Mouse (Mus musculus) brown adipose tissue, adult 24 weeks (tissue): ENCODE results near the gene Klc2. TPM values are rescaled to one million over a fixed set of nuclear protein-coding genes. Genes with fewer than 3 reads are reported as not detected.

Experiments used
- H3K27ac ChIP-seq: fragments of 200-500 bp; replicated peaks from 2 replicates; pipeline ENCODE4 v1.5.1; 2012; ENCODE audit warnings: low read depth, mild to moderate bottlenecking, low read length
- H3K4me1 ChIP-seq: fragments of 200-500 bp; 2 replicates; pipeline ENCODE4 v1.6.1; 2012; ENCODE audit warnings: low read length, mixed read lengths; ENCODE audit not compliant: control insufficient read depth, insufficient read depth, insufficient read length
- H3K4me3 ChIP-seq: fragments of 200-500 bp; 2 replicates; pipeline ENCODE4 v1.5.1; 2012; ENCODE audit warnings: low read depth, mild to moderate bottlenecking, low read length, moderate library complexity; ENCODE audit not compliant: insufficient read depth
- polyA plus RNA-seq: library from polyadenylated mRNA; stranded (reverse); fragments of >200 nt; gene quantifications from 2 replicates; pipeline ENCODE4 v1.2.4, GENCODE M21; 2012; ENCODE audit not compliant: missing spikeins, insufficient read depth, insufficient read length

The Klc2 gene
- polyA plus RNA-seq, 1 experiment: 20.3 TPM

GRCm38 (mm10) chr19:5057876-5058775, 60.2 kb downstream of the Klc2 start:
- H3K27ac ChIP-seq: 0 out of 2 replicates have a peak overlapping the region, but pooled peaks have one; percentile 2
- H3K4me3 ChIP-seq: no peak overlapping the region
- H3K4me1 ChIP-seq: no peaks in the 10 kb centered on the region

Other genes with a start within 250 kb of the Klc2 start
- 27.2 and 56.0 TPM in 2 replicates for gene Actn3, start 240.7 kb downstream of the Klc2 start, polyA plus RNA-seq
- 5.0 and 7.2 TPM in 2 replicates for gene Zdhhc24, start 239.9 kb downstream of the Klc2 start, polyA plus RNA-seq
- gene Bbs1, start 211.9 kb downstream of the Klc2 start, polyA plus RNA-seq: 1.7 and 2.6 TPM in 2 replicates
- gene Dpp3, start 190.3 kb downstream of the Klc2 start, polyA plus RNA-seq: 12.9 and 16.9 TPM in 2 replicates
- gene Peli3, start 175.4 kb downstream of the Klc2 start, polyA plus RNA-seq: 1.4 and 3.8 TPM in 2 replicates
- 167 and 174 TPM in 2 replicates for gene Mrpl11, start 156.4 kb downstream of the Klc2 start, polyA plus RNA-seq
- not detected in 2 replicates for gene Npas4, start 128.2 kb downstream of the Klc2 start, polyA plus RNA-seq
- gene Slc29a2, start 94.7 kb downstream of the Klc2 start, polyA plus RNA-seq: 0.71 and 1.9 TPM in 2 replicates
- gene B4gat1, start 79.7 kb downstream of the Klc2 start, polyA plus RNA-seq: 9.3 and 10.3 TPM in 2 replicates
- 2.0 and 3.8 TPM in 2 replicates for gene AC124502.3, start 79.7 kb downstream of the Klc2 start, polyA plus RNA-seq
- 9.8 and 15.1 TPM in 2 replicates for gene Brms1, start 77.2 kb downstream of the Klc2 start, polyA plus RNA-seq
- gene Rin1, start 68.1 kb downstream of the Klc2 start, polyA plus RNA-seq: not detected in 2 replicates
- gene Cd248, start 50.5 kb downstream of the Klc2 start, polyA plus RNA-seq: 10.7 and 24.4 TPM in 2 replicates
- not detected in 2 replicates for gene Tmem151a, start 33.0 kb downstream of the Klc2 start, polyA plus RNA-seq
- 82.3 and 91.5 TPM in 2 replicates for gene Yif1a, start 30.0 kb downstream of the Klc2 start, polyA plus RNA-seq
- gene Cnih2, start 20.0 kb downstream of the Klc2 start, polyA plus RNA-seq: not detected in 2 replicates
- gene Rab1b, start 11.5 kb downstream of the Klc2 start, polyA plus RNA-seq: 144 and 184 TPM in 2 replicates
- 4.4 and 6.8 TPM in 2 replicates for gene Pacs1, start 154.6 kb upstream of the Klc2 start, polyA plus RNA-seq
- 58.7 and 72.0 TPM in 2 replicates for gene Sf3b2, start 176.9 kb upstream of the Klc2 start, polyA plus RNA-seq
- gene Gal3st3, start 179.8 kb upstream of the Klc2 start, polyA plus RNA-seq: not detected in 2 replicates
- not detected in 2 replicates for gene Catsper1, start 217.2 kb upstream of the Klc2 start, polyA plus RNA-seq
- gene Cst6, start 231.0 kb upstream of the Klc2 start, polyA plus RNA-seq: 4.3 and 5.6 TPM in 2 replicates
- gene Eif1ad, start 248.2 kb upstream of the Klc2 start, polyA plus RNA-seq: 26.0 and 39.5 TPM in 2 replicates
- 133 and 162 TPM in 2 replicates for gene Banf1, start 248.6 kb upstream of the Klc2 start, polyA plus RNA-seq